Mouse (Mus musculus) fibroblast of lung, adult 2 months (primary cell): Measurements from ENCODE around the gene Gm11027.
A peak's percentile ranks its signal among the peaks of the same experiment; 100 is the strongest.
"Not testable (repeated sequence)": the region's sequence is repeated elsewhere in the genome, so short reads cannot be mapped to it uniquely, and the experiment has no call there.

Experiments
- DNase-seq: peaks from one replicate; pipeline ENCODE4 v3.0.0-alpha.2; 2011; ENCODE audit warnings: low read depth

The Gm11027 gene

DNA sequence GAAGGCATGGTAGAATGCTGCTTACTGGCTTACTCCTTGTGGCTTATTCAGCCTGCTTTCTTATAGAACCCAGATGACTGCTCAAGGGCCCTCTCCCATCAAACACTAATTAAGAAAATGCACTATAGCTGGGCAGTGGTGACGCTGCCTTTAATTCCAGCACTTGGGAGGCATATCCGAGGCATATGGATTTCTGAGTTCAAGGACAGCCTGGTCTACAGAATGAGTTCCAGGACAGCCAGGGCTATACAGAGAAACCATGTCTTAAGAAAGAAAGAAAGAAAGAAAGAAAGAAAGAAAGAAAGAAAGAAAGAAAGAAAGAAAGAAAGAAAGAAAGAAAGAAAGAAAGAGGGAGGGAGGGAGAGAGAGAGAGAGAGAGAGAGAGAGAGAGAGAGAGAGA lies at the start of gene Gm11027:
Gene Gm11027, plus strand, starts transcription at position 301 of the 400 bp plus-strand sequence.
- not testable (repeated sequence) for DNase-seq

- no peak for DNase-seq
Measured at GRCm38 (mm10) chr12:116226289-116227057, 48.7 kb upstream of the Gm11027 start.

GRCm38 (mm10) chr12:116229451-116229850 lies 45.7 kb upstream of the Gm11027 start:
- DNase-seq = no peak

- DNase-seq = peak; percentile 62
Measured at GRCm38 (mm10) chr12:116231612-116232011, 43.6 kb upstream of the Gm11027 start.

GRCm38 (mm10) chr12:116232061-116232460 lies 43.1 kb upstream of the Gm11027 start:
- no peak for DNase-seq

DNA sequence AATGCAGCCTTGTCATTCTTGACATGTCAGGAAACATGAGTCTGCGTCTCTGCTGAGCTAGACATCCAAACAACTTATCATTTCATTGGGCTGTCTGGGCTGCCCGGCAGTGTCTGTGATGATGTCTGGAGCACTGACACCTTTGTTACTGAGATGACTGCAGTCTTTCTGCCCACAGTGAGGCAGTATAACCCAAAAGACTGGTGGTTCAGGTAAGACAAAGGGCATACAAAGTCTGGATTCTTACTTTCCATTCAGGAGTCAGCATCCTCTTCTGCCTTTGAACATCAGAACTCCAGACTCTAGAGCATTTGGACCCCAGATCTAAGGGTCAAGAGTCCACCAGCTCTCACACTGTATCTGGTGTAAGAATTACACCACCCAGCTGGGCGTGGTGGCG lies 39.8 kb upstream of the Gm11027 start:
- no peak for DNase-seq

- DNase-seq = no peak
Measured at GRCm38 (mm10) chr12:116236658-116237057, 38.5 kb upstream of the Gm11027 start.

GRCm38 (mm10) chr12:116238370-116238769 lies 36.8 kb upstream of the Gm11027 start:
- no peak for DNase-seq

GRCm38 (mm10) chr12:116238803-116239202 lies 36.4 kb upstream of the Gm11027 start:
- DNase-seq = no peak

GRCm38 (mm10) chr12:116244601-116245000 lies 30.6 kb upstream of the Gm11027 start:
- peak; percentile 19 for DNase-seq

DNA sequence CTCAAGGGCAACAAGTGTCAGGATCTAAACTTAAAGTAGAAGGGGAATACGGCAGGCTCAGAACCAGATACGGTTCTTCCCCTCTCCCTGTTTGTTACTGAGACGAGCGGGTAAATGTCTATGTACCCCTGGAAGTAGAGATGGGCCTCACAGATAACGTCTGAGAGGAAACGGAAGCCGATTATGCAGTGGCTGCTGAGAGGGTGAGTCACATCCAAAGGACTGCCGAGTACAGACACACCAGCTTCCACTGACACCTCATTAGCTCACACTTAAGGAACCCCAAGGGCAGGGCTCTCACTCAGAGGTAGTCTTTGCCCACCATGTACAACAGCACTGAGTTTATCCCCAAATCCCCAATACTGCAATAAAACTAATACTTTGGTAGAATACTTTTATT lies 20.5 kb upstream of the Gm11027 start:
- DNase-seq = no peak

DNA sequence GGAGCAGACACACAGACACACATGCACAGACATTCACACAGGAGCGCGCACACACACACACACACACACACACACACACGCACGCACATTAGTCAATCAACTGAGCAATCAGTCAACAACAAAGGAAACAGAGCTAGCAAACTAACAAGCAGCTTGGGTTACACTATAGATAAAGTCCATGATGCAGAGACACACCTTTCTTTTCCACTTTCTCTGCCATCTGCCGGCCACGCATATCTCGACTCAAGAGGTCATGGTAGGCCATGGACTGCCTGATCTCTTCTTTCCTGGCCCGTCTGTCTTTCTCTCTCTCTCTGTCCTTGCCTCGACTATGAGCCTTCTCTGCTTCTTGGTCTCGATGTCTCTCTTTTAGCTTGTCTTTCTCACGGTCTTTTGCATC lies 19.6 kb upstream of the Gm11027 start:
- no peak for DNase-seq

DNA sequence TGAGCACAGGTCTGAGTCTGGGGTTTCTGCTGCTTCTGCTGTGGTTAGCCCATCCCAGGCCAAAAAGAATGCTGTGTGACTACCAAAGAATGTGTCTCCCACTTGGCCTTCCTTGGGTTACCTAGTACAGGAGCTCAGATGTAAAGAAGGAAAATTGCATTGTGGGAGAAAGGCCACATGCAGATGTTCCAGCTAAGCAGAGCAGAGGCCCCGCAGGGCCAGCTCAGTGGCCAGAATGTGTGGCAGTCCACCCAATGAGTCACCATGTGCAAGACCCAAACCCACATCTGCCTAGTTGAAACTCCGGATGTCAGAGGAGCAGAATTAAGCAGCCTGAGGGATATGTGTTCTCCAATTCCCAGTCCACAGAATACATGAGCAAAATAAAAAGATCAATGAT lies 16.9 kb upstream of the Gm11027 start:
- no peak for DNase-seq

- no peak for DNase-seq
Measured at GRCm38 (mm10) chr12:116262555-116263341, 12.4 kb upstream of the Gm11027 start, which contains the start of gene Wdr60. TSS of gene Wdr60 (minus strand) at chr12:116263022.

- no peak for DNase-seq
Measured at GRCm38 (mm10) chr12:116264756-116265155, 10.4 kb upstream of the Gm11027 start.

- no peak for DNase-seq
Measured at GRCm38 (mm10) chr12:116265275-116265674, 9.9 kb upstream of the Gm11027 start.

GRCm38 (mm10) chr12:116269450-116269849 lies 5.7 kb upstream of the Gm11027 start:
- DNase-seq = no peak

DNA sequence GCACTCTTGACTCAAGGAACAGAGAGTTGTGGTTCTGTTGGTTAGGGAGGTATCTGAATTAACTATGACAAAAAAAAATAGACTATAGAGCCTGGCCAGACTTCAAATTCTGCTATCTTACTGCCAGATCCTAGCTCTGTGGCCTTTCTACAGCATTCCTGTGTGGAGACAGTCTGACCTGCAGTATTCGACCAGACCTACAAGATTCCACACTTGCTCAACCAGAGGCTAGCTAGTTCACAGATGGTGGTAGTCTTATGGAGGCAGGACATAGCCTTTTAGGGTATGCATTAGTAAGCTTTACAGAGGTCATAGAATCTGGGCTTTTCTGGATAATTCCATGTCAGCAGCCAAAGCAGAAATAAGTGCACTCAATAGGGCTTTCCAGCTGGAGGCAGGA lies 4.6 kb upstream of the Gm11027 start:
- DNase-seq = no peak

GRCm38 (mm10) chr12:116271071-116271470 lies 4.1 kb upstream of the Gm11027 start:
- DNase-seq = no peak

- no peak for DNase-seq
Measured at GRCm38 (mm10) chr12:116273733-116274132, 1.5 kb upstream of the Gm11027 start.

DNA sequence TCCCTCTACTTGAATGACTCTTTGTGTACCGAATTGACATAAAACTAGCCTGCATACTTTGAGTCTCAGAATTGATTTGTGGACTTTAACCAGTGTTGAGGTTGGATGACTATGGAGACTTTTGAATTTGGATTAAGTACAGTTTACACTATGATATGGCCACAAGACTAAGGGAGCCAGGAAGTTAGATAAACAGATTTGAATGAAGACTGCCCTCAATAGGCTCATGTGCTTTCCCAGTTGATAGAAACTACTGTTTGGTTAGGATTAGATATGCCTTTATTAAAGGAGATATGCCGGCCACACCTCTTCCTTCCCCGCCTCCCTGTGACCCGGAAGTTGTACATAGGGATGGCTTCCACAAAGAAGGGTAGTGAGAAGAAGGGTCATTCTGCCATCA lies 445 bp downstream of the Gm11027 start:
- DNase-seq = no peak

DNA sequence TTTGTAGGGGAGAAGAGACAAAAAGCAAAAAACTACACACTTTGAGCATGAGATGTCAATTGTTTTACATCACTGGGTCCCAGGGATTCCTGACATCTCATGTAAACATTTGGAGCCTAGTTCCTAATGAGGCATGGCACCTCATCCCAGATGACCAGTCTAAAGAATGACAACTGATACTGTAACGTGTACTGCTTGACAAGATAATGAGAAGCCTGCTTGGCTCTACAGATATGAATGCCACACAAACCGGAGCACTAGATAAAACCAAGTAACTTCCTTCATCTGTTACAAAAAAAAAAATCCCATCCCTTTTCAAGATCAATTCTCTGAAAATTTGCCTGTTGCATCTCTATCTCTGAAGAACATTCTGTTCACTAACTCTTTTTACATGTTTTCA lies 1.8 kb downstream of the Gm11027 start:
- no peak for DNase-seq

GRCm38 (mm10) chr12:116278541-116278940 lies 3.4 kb downstream of the Gm11027 start:
- DNase-seq = no peak
